Mouse (Mus musculus) intestine, postnatal 0 days (tissue): ENCODE results near the gene Glb1l. TPM values are rescaled to one million over a fixed set of nuclear protein-coding genes. Genes with fewer than 3 reads are reported as not detected.

Source experiments
- ATAC-seq: fragments of 200-750 bp; cut with Nextera tagmentation; 2 replicates; pipeline ENCODE4 v1.8.0; 2017; ENCODE audit warnings: mild to moderate bottlenecking, moderate TSS enrichment, moderate library complexity
- H3K27ac ChIP-seq: fragments of 300-500 bp; sonication (generic); 2 replicates; pipeline ENCODE4 v1.5.1; 2014; ENCODE audit warnings: mild to moderate bottlenecking, low read depth, low read length, moderate library complexity
- H3K27me3 ChIP-seq: fragments of 300-500 bp; sonication (generic); replicated peaks from 2 replicates; pipeline ENCODE4 v1.6.1; 2014; ENCODE audit warnings: low read length, mixed read lengths; ENCODE audit not compliant: control insufficient read depth, insufficient read depth
- H3K36me3 ChIP-seq: fragments of 300-500 bp; sonication (generic); 2 replicates; pipeline ENCODE4 v1.6.1; 2014; ENCODE audit warnings: mild to moderate bottlenecking, moderate library complexity; ENCODE audit not compliant: control insufficient read depth, insufficient read depth
- H3K4me1 ChIP-seq: fragments of 300-500 bp; sonication (generic); replicated peaks from 2 replicates; pipeline ENCODE4 v1.6.1; 2014; ENCODE audit warnings: antibody characterized with exemption, low read length, mixed read lengths; ENCODE audit not compliant: control insufficient read depth, insufficient read depth
- H3K4me2 ChIP-seq: fragments of 300-500 bp; sonication (generic); replicated peaks from 2 replicates; pipeline ENCODE4 v1.6.1; 2014; ENCODE audit warnings: low read depth, mild to moderate bottlenecking, moderate library complexity
- H3K4me3 ChIP-seq: fragments of 300-500 bp; sonication (generic); 2 replicates; pipeline ENCODE4 v1.5.1; 2014; ENCODE audit warnings: low read depth, low read length
- H3K9ac ChIP-seq: fragments of 300-500 bp; sonication (generic); 2 replicates; pipeline ENCODE4 v1.6.1; 2014; ENCODE audit warnings: mild to moderate bottlenecking, low read depth, low read length
- H3K9me3 ChIP-seq: fragments of 300-500 bp; sonication (generic); 2 replicates; pipeline ENCODE4 v1.6.1; 2016; ENCODE audit warnings: mixed run types; ENCODE audit not compliant: control insufficient read depth
- CTCF ChIP-seq: sonication (generic); IDR thresholded peaks from 2 replicates; pipeline ENCODE4 v1.5.1; 2016; ENCODE audit warnings: low read depth, mild to moderate bottlenecking, control low read depth, antibody characterized with exemption, moderate library complexity
- WGBS: fragments of 180-500 bp; shearing (Covaris S2); extraction: QIAGEN DNeasy Blood & Tissue Kit; methylation state at CpG from one replicate; pipeline ENCODE4 v1.1.7; 2014; 5-methylcytosine and 5-hydroxymethylcytosine counted together
- polyA plus RNA-seq: library from polyadenylated mRNA; unstranded; fragments of >200 nt; fragmentation: Nextera tagmentation; extraction: Ambion mirVana; gene quantifications from 2 replicates; pipeline ENCODE4 v1.2.1, GENCODE M21; 2015

Glb1l gene
- polyA plus RNA-seq, 1 experiment from 2014 or later = 3.6 TPM

DNA sequence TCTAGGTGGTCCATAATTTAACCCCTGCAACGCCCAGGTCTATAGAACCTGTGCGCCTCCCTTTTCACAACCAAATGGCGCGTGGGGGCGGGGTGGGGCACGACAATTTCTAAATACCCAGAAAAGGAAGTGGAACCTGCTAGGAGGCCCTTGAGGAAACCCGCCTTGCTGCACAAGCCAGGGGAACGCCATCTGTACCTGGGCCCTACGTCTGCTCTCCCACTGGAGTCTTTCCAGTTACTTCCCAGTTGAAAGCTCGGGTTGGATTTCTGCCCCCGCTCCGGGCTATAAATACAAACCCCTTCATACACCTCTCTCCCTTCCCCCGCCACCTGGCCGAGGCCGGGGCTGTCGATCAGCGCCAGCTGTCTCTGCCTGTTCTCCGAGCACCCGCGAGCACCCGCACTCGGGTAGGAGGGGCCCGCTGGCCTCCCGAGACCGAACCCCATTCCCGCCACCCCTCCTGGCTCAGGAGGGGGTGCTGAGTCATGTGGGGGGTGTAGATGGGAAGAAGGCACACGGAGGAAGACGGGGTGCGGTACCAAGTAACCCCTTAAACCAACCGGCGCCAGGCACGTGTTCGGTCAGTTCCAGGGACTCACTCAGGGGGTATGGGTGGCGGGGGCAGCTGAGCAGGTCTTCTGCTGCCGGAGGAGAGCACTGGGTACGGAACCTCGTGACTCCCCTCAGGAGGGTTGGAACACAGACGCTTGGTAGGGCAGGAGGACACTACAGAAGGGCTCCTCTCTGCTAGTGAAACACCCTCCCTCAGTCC lies 7.8 kb upstream of the Glb1l start:
- Histone ChIP-seq H3K27me3 (peaks cover 15% of the 10 kb centered on the region; the same call in 1 of the 2 replicates), H3K36me3 (peaks cover 18% of the 10 kb centered on the region), H3K4me1 (peaks cover 11% of the 10 kb centered on the region), H3K9me3 (no peaks in the 10 kb centered on the region), H3K4me3 (peak overlapping the region; percentile 44), H3K27ac (peak overlapping the region; percentile 23), H3K4me2 (peak overlapping the region; percentile 100), H3K9ac (peak overlapping the region; percentile 35)
- 1% methylated on average over 38 of the region's 38 CpGs for whole genome bisulfite sequencing
- ATAC-seq = peak; percentile 29; the same call in 1 of the 2 replicates
- no peak for TF ChIP-seq CTCF

GRCm38 (mm10) chr1:75217893-75218226 lies 7.2 kb upstream of the Glb1l start:
- Histone ChIP-seq H3K9me3 (no peaks in the 10 kb centered on the region), H3K4me3 (peak overlapping the region; percentile 44), H3K27me3 (peaks cover 15% of the 10 kb centered on the region; the same call in 1 of the 2 replicates), H3K4me1 (peaks cover 11% of the 10 kb centered on the region), H3K36me3 (peaks cover 20% of the 10 kb centered on the region), H3K27ac (no peak overlapping the region), H3K9ac (no peak overlapping the region), H3K4me2 (peak overlapping the region; percentile 100)
- no peak for TF ChIP-seq CTCF
- ATAC-seq = no peak
- 2% methylated on average over 6 of the region's 6 CpGs for WGBS

GRCm38 (mm10) chr1:75216797-75217585 lies 6.4 kb upstream of the Glb1l start:
- Histone ChIP-seq H3K27ac (no peak overlapping the region), H3K4me3 (no peak overlapping the region), H3K9me3 (no peaks in the 10 kb centered on the region), H3K27me3 (peaks cover 15% of the 10 kb centered on the region; the same call in 1 of the 2 replicates), H3K4me2 (peak overlapping the region; percentile 100), H3K9ac (no peak overlapping the region), H3K36me3 (peaks cover 20% of the 10 kb centered on the region), H3K4me1 (peaks cover 11% of the 10 kb centered on the region)
- WGBS = 71% methylated on average over 13 of the region's 13 CpGs
- no peak for ATAC-seq
- no peak for TF ChIP-seq CTCF

DNA sequence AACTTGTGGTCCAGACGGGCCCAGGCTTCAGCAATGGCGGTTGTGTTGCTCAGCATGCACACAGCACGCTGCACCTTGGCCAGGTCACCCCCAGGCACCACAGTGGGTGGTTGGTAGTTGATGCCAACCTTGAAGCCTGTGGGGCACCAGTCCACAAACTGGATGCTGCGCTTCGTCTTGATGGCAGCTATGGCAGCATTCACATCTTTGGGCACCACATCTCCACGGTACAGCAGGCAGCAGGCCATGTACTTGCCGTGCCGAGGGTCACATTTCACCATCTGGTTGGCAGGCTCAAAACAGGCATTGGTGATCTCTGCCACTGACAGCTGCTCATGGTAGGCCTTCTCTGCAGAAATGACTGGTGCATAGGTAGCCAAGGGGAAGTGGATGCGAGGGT lies 5.2 kb upstream of the Glb1l start:
- H3K27me3 ChIP-seq = peaks cover 8% of the 10 kb centered on the region; the same call in 1 of the 2 replicates
- no peak overlapping the region for H3K4me2 ChIP-seq
- WGBS = 93% methylated on average over 9 of the region's 9 CpGs
- H3K4me1 ChIP-seq = peaks cover 14% of the 10 kb centered on the region
- H3K9me3 ChIP-seq = no peaks in the 10 kb centered on the region
- H3K27ac ChIP-seq = no peak overlapping the region
- no peak overlapping the region for H3K9ac ChIP-seq
- TF ChIP-seq CTCF = no peak
- H3K36me3 ChIP-seq = peaks cover 20% of the 10 kb centered on the region
- H3K4me3 ChIP-seq = no peak overlapping the region
- ATAC-seq = no peak

- Histone ChIP-seq H3K9ac (no peak overlapping the region), H3K4me1 (peaks cover 14% of the 10 kb centered on the region), H3K27me3 (no peaks in the 10 kb centered on the region), H3K4me3 (no peak overlapping the region), H3K27ac (peak overlapping the region; percentile 89), H3K36me3 (peaks cover 20% of the 10 kb centered on the region), H3K9me3 (no peaks in the 10 kb centered on the region), H3K4me2 (peak overlapping the region; percentile 24; the same call in 1 of the 2 replicates)
- 41% methylated on average over 5 of the region's 5 CpGs for WGBS
- no peak for TF ChIP-seq CTCF
- ATAC-seq = no peak
Observed at GRCm38 (mm10) chr1:75214886-75215285, 4.3 kb upstream of the Glb1l start.

DNA sequence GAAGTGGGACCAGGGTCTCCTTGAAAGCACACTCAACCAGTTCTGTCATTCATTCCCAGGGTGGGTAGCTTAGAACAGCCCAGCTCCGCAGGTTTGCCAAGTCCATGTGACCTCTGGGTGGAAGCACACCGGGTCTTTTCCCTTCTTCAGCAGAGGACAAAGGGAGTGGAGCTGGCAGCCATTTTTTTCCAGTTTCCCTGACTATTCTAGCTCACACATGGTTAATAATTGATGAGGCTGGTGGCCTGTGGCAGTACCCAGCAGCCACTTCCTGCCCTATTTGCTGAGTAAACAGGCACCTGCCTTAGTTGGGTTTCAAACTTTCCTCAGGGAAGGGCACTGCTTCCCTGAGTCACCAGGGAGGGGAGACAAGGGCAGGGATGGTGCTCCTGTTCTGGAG lies 3.8 kb upstream of the Glb1l start:
- Histone ChIP-seq H3K36me3 (peaks cover 20% of the 10 kb centered on the region), H3K9me3 (no peaks in the 10 kb centered on the region), H3K4me1 (peaks cover 14% of the 10 kb centered on the region), H3K27me3 (no peaks in the 10 kb centered on the region), H3K4me2 (peak overlapping the region; percentile 38; the same call in 1 of the 2 replicates), H3K9ac (no peak overlapping the region), H3K27ac (peak overlapping the region; percentile 89), H3K4me3 (no peak overlapping the region)
- TF ChIP-seq CTCF = no peak
- 42% methylated on average over 2 of the region's 2 CpGs for WGBS
- peak; percentile 73 for ATAC-seq
